Mouse (Mus musculus): ENCODE results near the gene Lpp.

Lpp gene

GRCm38 (mm10) chr16:24392651-24393555 is at the start of gene Lpp:
Gene Lpp, plus strand, starts transcription at chr16:24393507.
- DNase-seq = peak; percentile 81

- DNase-seq = peak; percentile 28
Observed at GRCm38 (mm10) chr16:24347582-24348411, 45.5 kb upstream of the Lpp start.

- no peak for DNase-seq
Observed at GRCm38 (mm10) chr16:24350306-24350705, 43.0 kb upstream of the Lpp start.

- DNase-seq = no peak
Observed at GRCm38 (mm10) chr16:24350751-24351150, 42.6 kb upstream of the Lpp start.

GRCm38 (mm10) chr16:24351811-24352210 is 41.5 kb upstream of the Lpp start:
- DNase-seq = no peak

GRCm38 (mm10) chr16:24353816-24354215 is 39.5 kb upstream of the Lpp start:
- no peak for DNase-seq

GRCm38 (mm10) chr16:24361667-24362066 is 31.6 kb upstream of the Lpp start:
- DNase-seq = no peak

- DNase-seq = no peak
Observed at GRCm38 (mm10) chr16:24364030-24364687, 29.1 kb upstream of the Lpp start.

- DNase-seq = no peak
Observed at GRCm38 (mm10) chr16:24365900-24366299, 27.4 kb upstream of the Lpp start.

GRCm38 (mm10) chr16:24367071-24367470 is 26.2 kb upstream of the Lpp start:
- DNase-seq = no peak

GRCm38 (mm10) chr16:24367506-24367905 is 25.8 kb upstream of the Lpp start:
- peak; percentile 11 for DNase-seq

- DNase-seq = no peak
Observed at GRCm38 (mm10) chr16:24376478-24376877, 16.8 kb upstream of the Lpp start.

GRCm38 (mm10) chr16:24390596-24390995 is 2.7 kb upstream of the Lpp start:
- no peak for DNase-seq

GRCm38 (mm10) chr16:24391111-24391510 is 2.2 kb upstream of the Lpp start:
- DNase-seq = no peak

GRCm38 (mm10) chr16:24391901-24392300 is 1.4 kb upstream of the Lpp start:
- peak; percentile 90 for DNase-seq

GRCm38 (mm10) chr16:24393556-24394210 is 376 bp downstream of the Lpp start:
- DNase-seq = peak; percentile 72

GRCm38 (mm10) chr16:24394211-24394991 is 1.1 kb downstream of the Lpp start:
- DNase-seq = peak; percentile 83

GRCm38 (mm10) chr16:24395100-24395499 is 1.8 kb downstream of the Lpp start:
- peak; percentile 26 for DNase-seq

- no peak for DNase-seq
Observed at GRCm38 (mm10) chr16:24396504-24396903, 3.2 kb downstream of the Lpp start.

- DNase-seq = no peak
Observed at GRCm38 (mm10) chr16:24398476-24398875, 5.2 kb downstream of the Lpp start.

GRCm38 (mm10) chr16:24398893-24399292 is 5.6 kb downstream of the Lpp start:
- peak; percentile 80 for DNase-seq

- DNase-seq = peak; percentile 56
Observed at GRCm38 (mm10) chr16:24399524-24399923, 6.2 kb downstream of the Lpp start.

Measured in kidney, adult 9 months (tissue).